Comparison of ENCODE assay signal across 14 mouse cellular contexts in genomic region chr4:116954951-116955350, GRCm38 (mm10).
"Had no signal": no experiment of that assay in that cellular context is flagged by ENCODE, and none has a peak within 500 bp of the region (broad histone marks: within the 10 kb centered on the region; RNA-seq: fewer than 3 reads in every experiment).

No protein-coding gene starts in this region.

- DNase-seq: heart, postnatal 10 days; heart, postnatal 14 days; heart, postnatal 4 days; kidney, adult 11 months; kidney, adult 18-20 months; kidney, adult 2 months; kidney, adult 8-10 months; kidney, adult 9 months; kidney, postnatal 10 days; kidney, postnatal 14 days; kidney, postnatal 25 days; kidney, postnatal 36 days; kidney, postnatal 4 days; layer of hippocampus, postnatal 36 days had no signal
